Mouse (Mus musculus) large intestine, adult 2 months (tissue): Measurements from ENCODE around the gene Nlrx1. TPM values are rescaled to one million over a fixed set of nuclear protein-coding genes. Genes with fewer than 3 reads are reported as not detected.

ENCODE experiments used
- DNase-seq: peaks from one replicate; pipeline ENCODE4 v3.0.0-alpha.2; 2012; ENCODE audit warnings: low read depth, low spot score
- WGBS: fragments of 180-500 bp; shearing (Covaris S2); methylation state at CpG from one replicate; pipeline ENCODE4 v1.1.7; 2018; 5-methylcytosine and 5-hydroxymethylcytosine counted together
- polyA plus RNA-seq: library from polyadenylated mRNA; depleted of rRNA; stranded (reverse); fragments of >200 nt; gene quantifications from 2 replicates; pipeline ENCODE4 v1.2.3, GENCODE M21; 2012

Gene Nlrx1
- polyA plus RNA-seq, 1 experiment: 14.5 TPM

DNA sequence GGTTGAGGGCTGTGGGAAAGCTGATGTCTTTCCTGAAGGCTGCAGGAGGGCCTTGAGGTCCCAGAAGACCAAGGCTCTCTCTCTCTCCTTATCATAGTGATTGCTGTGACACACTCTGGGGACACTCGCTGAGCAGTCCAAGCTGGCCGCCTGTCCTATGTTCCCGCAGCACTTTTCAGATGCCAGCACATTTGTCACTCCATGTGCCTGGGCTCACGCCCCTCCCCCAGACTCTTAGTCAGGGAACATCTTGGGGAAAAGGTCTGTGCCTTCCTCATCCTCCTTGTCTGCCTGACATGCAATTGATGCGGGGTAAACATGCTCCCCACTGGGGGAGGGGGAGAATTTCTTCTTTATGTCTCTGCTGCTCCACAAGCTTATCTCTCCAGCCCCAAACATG lies 14.8 kb upstream of the Nlrx1 start:
- 58% methylated on average over 5 of the region's 5 CpGs for WGBS

DNA sequence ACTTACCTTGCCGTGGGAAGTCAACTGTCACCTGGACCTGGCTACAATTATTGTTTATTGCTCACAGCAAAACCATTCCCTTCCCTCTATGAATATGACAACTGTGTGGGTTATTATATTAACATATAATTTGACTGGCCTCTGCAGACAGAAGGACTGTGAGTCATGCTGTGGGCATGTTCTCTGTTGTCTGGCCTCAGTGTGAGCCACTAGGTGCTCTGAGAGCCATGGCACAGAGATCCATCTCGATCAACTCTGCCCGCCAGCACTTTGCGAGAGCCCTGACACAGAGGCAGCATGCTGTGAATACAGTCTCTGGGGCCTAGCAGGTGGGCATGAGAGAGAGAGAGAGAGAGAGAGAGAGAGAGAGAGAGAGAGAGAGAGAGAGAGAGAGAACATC lies 1.6 kb upstream of the Nlrx1 start:
- 63% methylated on average over 4 of the region's 4 CpGs for WGBS
- no peak for DNase-seq

More for the DNA sequence above, 14.8 kb upstream of the Nlrx1 start:
- DNase-seq: no peak

DNA sequence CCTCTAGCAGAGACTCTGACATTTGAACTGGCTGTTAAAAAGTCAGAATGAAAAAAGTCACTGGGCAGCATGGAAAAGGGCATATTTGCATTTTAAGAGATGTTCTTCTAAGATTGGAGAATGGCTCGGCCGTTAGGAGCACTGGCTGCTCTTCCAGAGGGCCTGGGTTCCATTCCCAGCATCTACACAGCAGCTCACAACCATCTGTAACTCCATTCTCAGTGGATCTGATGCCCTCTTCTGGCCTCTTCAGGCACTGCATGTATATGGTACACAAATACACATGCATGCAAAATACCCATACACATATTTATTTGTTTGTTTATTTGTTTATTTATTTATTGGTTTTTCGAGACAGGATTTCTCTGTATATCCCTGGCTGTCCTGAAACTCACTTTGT lies 678 bp upstream of the Nlrx1 start:
- no peak for DNase-seq
- 90% methylated on average over 3 of the region's 3 CpGs for WGBS

DNA sequence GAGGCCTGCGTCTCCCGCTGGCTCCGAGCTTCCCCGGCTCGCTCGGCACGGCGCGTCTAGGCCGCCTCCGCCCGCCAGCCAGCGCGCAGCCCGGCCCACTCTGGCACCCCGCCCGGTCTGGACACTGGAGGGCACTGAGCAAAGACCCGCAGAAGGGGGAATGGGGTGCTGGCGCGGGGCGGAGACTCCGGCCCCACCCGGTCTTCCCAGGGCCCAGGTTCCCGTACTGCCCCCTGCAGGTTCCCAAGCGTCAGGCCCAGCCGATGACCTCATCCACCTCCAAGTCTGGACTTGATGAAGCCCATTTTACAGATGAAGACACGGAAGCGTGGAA lies 405 bp downstream of the Nlrx1 start:
- 3% methylated on average over 28 of the region's 28 CpGs for WGBS
- peak; percentile 65 for DNase-seq

DNA sequence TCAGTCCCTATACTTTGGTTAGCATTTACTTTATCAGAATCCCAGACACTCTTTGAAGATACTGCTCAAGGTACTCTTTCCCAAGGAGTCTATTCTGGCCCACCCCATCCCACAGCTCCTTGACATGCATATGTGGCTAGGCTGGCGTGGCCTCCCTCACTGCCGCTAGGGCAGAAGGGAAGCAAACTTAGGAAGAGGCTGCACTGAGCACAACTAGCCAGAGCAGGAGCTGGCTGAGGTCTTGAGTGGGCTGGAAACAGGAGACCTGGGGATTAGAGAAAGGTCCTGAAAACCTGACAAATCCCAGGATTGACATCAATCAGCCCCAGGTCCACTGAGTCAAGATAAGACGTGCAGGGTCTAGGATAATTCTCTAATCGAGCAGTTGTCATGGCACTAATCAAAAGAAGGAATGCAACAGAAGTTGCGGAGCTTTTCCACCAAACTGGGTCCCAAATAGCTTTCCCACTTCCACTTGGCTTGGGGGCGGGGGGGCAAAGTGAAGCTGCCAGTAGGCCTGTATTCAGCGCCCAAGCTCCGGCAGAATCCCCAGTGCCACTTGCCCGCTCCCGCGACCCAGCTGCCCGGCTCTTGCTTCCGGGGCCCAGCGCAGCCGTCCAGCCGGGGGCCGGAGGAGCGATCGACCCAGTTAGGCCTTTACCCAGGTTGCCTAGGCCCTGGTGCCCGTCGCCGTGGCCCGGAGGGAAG lies 926 bp downstream of the Nlrx1 start:
- no peak for DNase-seq
- 5% methylated on average over 23 of the region's 23 CpGs for WGBS

DNA sequence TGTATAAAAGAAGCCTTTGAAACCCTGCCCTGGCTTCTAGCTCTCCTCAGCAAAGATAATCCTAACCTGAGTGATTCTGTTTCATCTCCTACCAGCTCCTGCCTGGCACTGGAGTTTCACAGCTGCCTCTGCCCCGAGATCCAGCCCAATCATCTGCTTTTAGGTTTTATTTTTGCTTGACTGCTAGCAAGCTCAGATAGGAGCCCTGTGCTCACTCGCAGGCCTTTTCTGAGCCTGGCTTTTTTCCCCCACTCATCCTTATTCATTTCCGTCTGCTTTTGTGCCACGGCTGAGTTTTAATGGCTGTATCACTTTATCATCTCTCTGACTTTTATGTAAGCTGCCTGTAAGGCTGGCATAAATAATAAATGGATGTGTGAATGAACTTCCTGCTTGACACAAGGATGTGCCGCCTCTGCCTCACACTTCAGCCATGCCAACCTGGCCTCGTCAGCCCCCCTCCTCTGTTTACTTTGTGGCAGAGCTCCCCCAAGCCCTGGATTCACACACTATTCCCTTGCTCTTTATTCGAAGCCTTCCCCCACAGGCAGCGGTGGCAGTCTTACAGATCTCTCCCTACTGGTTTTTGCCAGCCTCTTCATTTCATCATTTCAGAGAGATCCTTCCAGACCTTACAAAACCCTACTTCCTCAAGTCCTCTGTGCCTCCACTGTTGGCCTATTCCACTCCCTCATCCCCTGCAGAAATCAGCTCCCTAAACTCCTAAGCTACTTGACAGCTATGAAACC lies 1.7 kb downstream of the Nlrx1 start:
- no peak for DNase-seq
- WGBS: 53% methylated on average over 8 of the region's 8 CpGs

DNA sequence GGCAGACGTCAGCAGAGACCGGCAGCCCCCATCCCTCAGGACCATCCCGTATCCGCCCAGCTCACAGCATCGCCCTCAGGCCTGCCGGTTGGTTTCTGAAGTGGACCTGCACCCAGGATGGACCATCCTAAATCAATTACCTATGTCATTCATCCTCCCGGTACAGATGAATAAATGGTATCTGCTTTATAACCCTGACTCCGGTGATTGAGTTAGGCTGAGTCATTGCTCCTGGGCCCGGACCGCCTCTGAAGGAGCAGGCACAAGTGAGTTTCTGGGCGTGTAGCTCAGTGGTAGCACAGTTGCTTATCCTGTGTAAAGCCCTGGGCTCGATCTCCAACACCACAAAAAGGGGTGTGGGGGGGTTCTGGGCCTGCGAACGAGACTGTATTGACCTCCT lies 7.0 kb downstream of the Nlrx1 start:
- DNase-seq: no peak
- 70% methylated on average over 14 of the region's 14 CpGs for WGBS

DNA sequence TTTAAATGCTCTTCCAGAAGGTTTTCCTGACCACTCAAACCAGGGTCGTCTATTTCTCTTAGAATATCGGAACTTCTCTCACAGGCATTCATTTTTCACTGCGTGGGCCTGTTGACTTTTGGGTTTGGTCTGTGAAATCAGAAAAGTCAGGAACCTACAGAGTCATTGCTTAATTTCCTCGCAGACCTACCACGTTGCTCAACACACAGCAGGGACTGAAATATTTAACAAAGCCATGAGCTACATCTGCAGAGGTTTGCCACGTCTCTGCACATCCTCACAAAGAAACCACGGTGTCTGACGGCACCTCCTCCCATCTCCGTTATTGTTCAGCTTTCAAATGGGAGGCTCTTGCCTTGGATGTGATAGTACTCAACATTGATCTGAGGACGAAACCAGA lies 9.4 kb downstream of the Nlrx1 start:
- WGBS: 84% methylated on average over 10 of the region's 10 CpGs
- no peak for DNase-seq

DNA sequence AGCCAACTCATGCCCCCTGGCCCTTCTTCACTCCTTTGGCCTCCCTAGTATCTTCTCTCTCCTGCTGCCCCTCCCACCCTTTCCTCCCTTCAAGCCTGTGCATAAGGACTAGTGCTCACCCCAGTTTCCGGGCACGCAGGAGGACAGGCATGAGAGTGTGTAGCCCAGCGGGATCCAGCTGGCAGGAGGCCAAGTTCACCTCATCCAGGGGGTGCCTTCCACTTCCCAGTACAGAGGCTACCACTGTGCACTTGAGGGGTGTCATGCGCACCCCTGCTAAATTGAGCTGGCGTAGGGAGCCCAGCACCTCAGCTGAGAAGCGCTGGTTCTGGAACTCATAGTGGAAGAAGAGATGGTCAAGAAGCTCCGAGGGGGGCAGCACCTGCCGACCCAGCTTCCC lies 12.2 kb downstream of the Nlrx1 start:
- no peak for DNase-seq
- 74% methylated on average over 8 of the region's 8 CpGs for WGBS

DNA sequence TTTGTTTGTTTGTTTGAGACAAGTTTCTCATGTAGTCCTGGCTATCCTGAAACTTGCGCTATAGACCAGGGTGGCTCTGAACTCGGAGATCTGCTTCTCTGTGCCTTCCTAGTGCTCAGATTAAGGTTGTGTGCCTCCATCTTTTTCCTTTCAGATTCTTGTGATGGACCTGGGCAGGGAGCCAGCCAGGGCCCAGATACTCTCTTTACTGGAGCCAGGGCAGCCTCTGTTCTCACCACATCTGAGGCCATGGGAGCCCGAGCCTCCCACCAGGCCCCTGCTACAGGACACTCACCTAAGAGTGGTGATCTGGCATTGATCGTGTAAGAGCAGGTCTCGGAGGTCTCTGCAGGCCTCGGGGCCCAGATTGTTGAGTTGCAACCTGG lies 13.3 kb downstream of the Nlrx1 start:
- DNase-seq: no peak

DNA sequence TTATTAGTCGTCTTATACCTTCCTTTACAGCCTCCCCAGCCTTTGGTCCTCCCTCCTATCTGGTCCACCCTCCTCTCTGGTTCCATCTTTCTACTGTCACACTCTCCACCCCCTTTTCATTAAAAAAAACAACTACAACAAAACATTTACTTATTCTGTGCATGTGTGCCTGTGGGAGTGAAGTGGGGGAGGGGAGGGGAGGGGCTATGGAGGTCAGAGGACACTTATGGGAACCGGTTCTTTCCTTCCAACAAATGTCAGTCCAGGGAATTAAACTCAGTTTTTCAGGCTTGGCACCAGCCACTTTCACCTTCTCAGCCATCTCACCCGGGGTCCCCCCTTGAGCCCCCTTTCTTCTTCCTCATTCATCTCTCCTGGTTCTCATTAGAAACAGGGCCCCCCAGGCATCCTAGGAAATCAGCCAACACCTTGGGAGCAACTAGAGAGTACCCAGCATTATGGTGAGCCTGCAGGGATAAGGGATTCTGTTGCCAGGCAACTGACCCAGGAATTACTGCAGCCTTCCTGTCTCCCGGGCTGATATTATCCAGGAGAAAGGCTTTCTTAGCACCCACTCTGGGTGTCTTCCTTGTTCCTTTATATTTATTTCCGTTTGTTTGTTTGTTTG lies 13.8 kb downstream of the Nlrx1 start:
- 57% methylated on average over 5 of the region's 5 CpGs for WGBS
- no peak for DNase-seq

More for the DNA sequence above, 13.3 kb downstream of the Nlrx1 start:
- 90% methylated on average over 6 of the region's 6 CpGs for WGBS

DNA sequence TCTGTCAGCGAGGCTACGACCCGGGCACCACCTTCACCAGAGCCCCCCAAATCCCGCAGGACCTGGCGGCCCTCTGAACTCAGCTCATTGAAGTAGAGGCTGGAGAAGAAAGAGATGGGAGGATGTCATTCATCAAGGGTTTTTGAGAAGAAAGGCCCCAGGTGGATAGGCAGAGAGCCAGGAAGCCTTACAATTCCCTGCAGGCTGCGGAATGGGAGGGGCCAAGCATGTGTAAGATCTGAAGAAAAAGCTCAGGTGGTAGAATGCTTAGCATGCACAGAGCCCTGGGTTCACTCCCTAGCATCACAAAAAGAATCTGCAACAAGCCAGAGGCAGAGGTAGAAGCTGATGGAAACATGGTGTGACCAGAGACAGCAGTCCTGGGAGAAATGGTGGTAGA lies 15.0 kb downstream of the Nlrx1 start:
- 88% methylated on average over 6 of the region's 6 CpGs for WGBS
- DNase-seq: no peak

DNA sequence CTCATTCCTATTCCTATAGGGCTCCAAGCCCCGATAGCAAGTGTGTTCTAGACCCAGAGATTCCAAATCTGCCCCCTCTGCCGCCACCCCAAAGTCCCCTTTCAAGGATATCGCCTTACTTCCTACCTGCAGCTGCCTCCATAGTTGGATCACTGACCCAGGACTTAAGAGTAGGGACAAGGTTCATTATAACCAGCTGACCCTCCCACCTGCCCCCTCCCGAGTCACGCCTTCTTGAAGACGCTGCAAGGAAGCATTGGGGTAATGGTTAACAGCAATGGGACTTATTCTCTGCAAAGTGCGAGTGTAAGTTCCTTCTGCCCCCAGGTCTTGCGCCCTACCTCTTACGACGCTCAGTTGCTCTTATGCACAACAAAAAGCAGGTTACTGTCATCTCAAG lies 17.1 kb downstream of the Nlrx1 start, which contains the start of gene Pdzd3:
Gene Pdzd3, minus strand, starts transcription at position 158 of the 400 bp plus-strand sequence.
- no peak for DNase-seq
- WGBS: 46% methylated on average over 10 of the region's 10 CpGs

DNA sequence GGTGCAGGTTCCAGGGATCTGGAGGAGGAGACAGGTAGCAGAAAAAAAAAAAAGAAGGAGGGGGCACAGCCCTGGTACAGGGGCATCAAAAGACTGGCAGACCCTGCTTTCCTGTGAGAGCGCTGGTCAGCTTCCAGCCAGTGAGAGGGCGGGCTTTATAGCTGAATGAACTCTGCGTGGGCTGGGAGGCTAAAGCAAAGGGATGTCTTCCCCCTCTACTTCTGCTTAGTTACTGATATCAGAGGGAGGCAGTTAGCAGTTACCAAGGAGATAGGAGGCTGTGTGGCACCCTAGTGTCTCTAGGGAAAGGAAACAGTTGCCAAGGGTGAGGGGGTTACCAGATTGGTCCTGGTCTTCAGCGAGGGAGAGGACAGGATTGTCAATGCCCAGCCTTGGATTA lies 18.0 kb downstream of the Nlrx1 start:
- WGBS: 65% methylated on average over 4 of the region's 4 CpGs
- DNase-seq: no peak

DNA sequence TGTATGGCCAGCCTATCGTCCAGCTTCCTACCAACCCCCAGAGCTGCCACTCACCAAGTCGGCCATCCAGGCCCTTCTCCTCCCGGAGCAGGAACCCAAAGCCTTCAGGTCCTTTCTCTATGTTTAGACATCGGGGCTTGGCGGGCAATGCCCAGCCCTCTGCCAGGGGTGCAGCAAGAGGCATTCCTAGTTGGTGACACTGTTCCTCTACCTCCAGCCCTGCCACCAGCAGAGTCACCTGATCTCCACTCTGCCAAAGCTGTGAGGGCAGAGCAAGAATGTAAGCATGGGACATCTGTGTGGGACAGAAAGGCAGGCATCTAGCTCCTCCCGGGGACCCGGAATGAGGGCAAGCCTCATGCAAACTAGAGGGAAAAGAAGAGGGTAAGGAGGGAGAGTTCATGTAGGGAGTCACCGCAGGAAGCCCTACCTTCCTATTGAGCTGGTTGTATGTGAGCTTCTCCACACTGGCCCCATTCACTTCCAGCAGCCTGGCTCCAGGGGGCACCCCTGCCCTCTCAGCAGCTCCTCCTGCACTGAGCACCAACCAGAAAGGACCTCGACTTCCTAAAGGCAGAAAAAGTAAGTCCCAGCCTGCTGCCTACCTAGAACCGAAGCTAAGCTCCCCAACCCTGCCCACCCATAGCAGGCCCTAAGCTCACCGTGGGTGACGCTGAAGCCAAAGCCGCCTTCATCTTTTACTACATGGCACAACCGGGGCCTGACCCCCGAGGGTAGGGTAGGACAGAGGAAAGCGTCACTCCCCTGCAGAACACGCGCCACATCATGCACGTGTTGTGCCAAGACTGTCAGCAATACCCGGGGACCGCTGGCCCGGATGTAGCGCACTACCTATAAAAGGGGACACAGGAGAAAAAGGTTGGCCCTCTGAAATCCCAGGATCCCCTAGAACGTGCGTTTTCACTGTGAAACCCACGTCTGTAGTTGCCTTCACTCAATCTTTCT lies 18.9 kb downstream of the Nlrx1 start:
- WGBS: 56% methylated on average over 26 of the region's 26 CpGs
- DNase-seq: no peak

DNA sequence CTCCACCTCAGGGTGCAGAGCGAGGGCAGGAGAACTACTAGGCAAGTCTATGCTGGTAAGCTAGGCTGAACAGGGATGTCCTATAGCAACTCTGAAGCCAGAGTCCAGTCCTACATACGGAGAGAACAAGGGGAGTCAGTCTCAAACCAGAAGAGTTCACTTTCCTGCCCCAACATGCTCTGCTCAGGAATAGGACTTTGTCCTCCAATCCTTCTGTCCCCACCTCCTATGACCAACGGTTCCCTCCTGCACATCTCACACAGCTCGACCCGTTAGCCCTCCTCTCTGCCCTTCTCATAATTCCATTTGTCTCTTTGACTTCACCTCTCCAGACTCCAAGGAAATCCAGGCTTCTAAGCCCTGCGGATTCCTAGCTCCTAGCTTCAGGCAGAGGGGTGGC lies 20.5 kb downstream of the Nlrx1 start:
- WGBS: 52% methylated on average over 6 of the region's 6 CpGs
- no peak for DNase-seq

DNA sequence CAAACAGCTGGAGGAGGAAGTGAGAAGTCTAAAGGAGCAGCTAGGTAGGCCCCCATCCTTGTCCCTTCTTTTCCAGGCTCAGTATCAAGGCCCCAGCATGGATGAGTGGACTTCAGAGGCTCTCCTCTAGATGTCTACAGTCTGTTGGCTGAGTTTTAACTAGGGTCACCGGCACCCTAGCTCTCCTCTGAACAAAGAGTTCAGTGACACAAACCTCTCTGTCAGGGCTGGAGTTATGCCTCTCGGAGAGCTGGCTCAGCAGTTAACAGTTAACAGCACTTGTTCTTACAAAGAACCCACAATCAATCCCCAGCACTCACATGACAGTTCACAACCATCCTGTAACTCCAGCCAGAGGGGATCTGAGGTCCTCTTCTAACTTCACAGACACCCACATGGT lies 24.8 kb downstream of the Nlrx1 start:
- no peak for DNase-seq
- WGBS: 66% methylated on average over 2 of the region's 2 CpGs

DNA sequence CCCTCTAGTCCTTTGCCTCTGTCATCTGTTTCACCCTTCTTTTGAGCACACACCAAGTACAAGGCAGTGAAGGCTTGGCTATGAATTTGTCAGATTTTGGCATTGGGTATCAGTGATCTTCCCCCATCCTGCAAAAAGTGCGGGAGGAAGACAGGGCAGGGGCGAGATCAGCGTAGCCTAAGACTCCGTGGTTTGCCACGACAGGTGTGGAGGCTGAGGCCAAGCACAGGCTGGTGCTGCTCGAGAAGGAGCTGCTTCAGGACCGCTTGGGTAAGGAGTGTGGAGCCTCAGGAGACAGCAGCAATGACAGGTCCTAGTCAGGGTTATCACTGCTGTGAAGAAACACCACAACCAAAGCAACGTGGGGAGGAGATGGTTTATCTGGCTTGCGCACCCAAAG lies 27.0 kb downstream of the Nlrx1 start:
- DNase-seq: no peak
- WGBS: 71% methylated on average over 9 of the region's 9 CpGs

DNA sequence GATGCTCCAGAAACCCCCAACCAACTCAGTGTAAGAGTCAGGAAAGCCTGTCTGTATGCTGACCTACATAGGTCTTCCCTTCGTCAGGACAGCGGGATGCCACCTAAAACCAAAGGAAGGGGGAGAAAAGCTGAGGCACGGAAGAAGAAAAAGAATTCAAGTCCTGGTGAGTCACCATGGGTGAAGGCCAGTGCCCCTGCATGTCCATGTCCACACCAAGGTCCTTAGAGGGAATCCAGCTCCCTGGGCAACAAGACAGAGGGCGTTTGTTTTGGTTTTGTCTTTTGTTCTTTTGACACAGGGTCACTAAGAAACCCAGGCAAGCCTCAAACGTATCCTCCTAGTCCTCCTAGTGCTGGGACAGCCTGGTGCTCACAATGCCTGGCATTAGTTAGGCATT lies 27.5 kb downstream of the Nlrx1 start:
- DNase-seq: no peak

DNA sequence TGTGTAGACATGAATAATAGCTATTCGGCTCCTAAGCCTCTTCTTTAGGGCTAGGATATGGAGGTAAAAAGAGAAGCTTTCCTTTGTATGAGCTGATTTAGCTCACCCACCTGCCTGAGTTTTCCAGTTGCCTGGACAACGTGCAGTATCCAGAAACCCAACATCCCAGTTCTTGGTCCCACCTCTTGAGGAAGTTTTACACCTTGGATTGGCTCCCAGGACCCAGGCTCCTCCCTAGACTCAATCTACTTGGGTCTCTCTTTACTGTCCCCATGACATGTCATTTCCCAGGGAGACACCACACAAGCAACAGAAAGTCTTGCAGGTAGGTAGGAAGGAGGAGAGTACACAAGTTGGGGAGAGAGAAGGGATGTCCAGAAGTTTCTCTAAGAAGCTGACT lies 28.0 kb downstream of the Nlrx1 start, which contains the start of gene Ccdc153:
Gene Ccdc153, plus strand, starts transcription at position 278 of the 400 bp plus-strand sequence.
- DNase-seq: no peak
- WGBS: 29% methylated on average over 2 of the region's 2 CpGs

More for the DNA sequence above, 27.5 kb downstream of the Nlrx1 start:
- WGBS: 74% methylated on average over 5 of the region's 5 CpGs
